Mouse (Mus musculus): ENCODE data around the gene Snhg11. TPM values are rescaled to one million over a fixed set of nuclear protein-coding genes. Genes with fewer than 3 reads are reported as not detected.

Gene Snhg11
- 451 and 567 TPM in 2 replicates for polyA plus RNA-seq (2012; rRNA removed)

GRCm38 (mm10) chr2:158375443-158376122 is at the start of gene Snhg11:
TSS of gene Snhg11 (plus strand) at chr2:158375638.

DNA sequence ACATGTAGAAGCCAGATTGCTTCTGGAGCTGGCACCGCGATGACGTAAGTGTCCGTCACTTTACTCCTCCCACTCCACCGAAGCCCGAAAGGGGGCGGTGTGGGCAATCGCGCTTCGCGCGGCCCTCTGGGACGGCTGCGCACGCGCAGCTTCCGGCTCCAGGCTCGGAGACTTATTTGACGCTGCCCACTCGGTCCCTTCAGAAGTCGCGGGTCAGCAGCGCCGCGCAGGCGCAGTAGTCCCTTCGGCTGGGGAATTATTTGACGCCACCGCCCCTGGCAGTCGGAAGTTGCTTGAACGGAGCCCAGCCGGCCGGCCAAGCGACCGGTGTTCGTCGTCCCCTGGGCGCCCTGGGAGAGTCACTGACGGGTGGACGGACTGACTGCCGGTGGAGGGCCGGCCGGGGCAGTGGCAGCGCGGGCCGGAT is 34.2 kb downstream of the Snhg11 start, which contains the start of gene Ralgapb:
Gene Ralgapb (plus strand): TSS at position 254 of the 427 bp plus-strand sequence.

Other genes with a start within 250 kb of the Snhg11 start
- 7.7 and 13.9 TPM in 2 replicates for gene Tgm2, start 229.2 kb upstream of the Snhg11 start, polyA plus RNA-seq (2012; rRNA removed)
- 3.1 and 5.2 TPM in 2 replicates for gene D630003M21Rik, start 146.4 kb upstream of the Snhg11 start, polyA plus RNA-seq (2012; rRNA removed)
- gene Bpi, start 117.5 kb upstream of the Snhg11 start, polyA plus RNA-seq (2012; rRNA removed) = not detected in 2 replicates
- 3.6 and 6.2 TPM in 2 replicates for gene Lbp, start 69.1 kb upstream of the Snhg11 start, polyA plus RNA-seq (2012; rRNA removed)
- gene Ralgapb, start 34.2 kb downstream of the Snhg11 start, polyA plus RNA-seq (2012; rRNA removed) = 30.8 and 34.8 TPM in 2 replicates
- gene Adig, start 127.0 kb downstream of the Snhg11 start, polyA plus RNA-seq (2012; rRNA removed) = not detected in 2 replicates
- 0.82 and 1.5 TPM in 2 replicates for gene Arhgap40, start 137.2 kb downstream of the Snhg11 start, polyA plus RNA-seq (2012; rRNA removed)
- 59.7 and 61.4 TPM in 2 replicates for gene Slc32a1, start 235.1 kb downstream of the Snhg11 start, polyA plus RNA-seq (2012; rRNA removed)
- gene Actr5, start 249.2 kb downstream of the Snhg11 start, polyA plus RNA-seq (2012; rRNA removed) = 13.1 and 15.0 TPM in 2 replicates